Mouse (Mus musculus) thymus, postnatal 36 days (tissue): ENCODE data around the gene Fam214b.
A peak's percentile ranks its signal among the peaks of the same experiment; 100 is the strongest.

Source experiments
- DNase-seq, 2 experiments: peaks; one replicate each; pipeline ENCODE4 v3.0.0; 2022; ENCODE audit warnings: mixed read lengths in 2 of 2

The Fam214b gene

DNA sequence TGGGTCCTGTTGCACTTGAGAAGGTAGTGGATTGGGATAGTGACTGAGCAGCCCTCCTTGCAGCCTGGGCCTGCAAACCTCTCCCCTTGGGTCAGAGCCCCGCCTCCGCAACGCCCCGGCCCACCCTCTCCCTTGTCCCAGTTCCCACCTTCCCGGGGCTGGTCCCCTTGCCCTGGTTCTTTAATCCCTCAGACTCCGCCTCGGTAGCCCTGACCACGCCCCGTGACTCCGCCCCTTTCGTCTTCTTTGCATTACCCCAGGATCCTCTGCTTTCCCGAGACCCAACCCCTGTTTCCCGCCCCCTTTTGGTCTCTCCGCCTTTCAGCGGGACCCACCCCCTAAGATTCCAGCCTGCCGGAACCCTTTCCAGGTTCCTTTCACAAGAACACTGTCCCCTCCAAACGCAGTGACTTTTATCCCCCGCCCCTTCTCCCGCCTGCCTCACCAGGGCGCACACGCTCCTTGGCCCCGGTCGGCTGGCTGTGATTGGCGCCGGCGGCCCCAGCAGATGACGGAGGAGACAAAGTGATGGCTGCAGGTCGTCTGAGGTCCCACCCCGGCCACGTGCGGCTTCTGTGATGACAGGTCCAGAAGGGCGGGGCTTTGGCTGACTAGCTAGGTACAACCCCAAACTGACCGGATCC, at the start of gene Fam214b:
Fam214b (minus strand) TSS at position 562 of the 644 bp plus-strand sequence.
- DNase-seq: peak; percentile 80 to 82

DNA sequence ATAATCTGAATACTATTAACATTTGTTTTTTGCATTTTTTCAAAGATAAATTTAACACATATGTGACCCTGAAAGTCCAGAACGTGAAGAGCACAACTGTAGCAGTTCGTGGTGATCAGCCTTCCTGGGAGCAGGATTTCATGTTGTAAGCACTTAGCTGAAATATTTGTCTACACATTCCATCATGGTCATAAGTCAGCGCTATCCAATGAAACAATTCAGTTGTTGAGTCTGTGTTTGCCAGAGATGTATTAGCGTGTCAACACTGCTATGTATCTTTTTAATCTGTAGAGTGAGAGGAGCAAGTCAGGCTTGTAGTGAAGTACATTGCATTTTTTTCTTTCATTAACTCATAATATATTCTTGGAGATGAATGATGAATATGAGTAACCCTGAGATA, 45.2 kb upstream of the Fam214b start:
- no peak for DNase-seq

DNA sequence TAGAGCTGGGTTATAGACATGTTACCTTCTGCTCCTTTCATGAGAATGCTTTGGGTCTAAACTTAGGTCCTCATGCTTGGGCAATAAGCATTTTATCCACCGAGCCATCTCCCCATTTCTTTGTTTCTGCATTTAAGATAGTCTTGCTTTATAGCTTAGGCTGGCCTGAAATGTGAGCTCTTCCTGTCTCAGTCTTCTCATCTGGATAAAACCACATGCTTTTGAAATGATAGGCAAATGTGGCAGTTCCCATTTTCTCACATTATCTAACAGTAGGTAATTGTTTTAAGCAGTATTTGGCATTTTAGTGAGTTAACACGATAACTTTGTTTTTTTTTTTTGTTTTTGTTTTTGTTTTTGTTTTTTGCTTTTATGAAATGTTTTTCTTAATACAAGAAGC, 43.9 kb upstream of the Fam214b start:
- DNase-seq: no peak

DNA sequence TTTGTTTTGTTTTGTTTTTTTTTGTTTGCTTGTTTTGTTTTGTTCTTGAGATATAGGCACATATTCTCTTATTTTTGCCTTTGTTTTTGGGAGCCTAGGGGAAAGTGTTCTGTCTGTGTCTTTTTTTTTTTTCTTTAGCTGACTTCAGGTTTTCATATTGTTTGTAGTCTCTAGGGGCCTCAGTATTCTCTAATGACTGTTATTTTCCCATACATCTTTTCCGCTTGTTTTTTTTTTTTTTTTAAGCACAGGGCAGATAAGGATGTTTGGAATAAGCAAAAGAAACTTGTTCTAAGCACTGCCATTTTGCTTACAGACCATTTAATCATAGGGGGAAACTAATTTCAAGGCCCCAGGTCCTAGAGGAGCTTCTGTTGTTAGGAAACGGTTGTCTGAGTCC, 36.4 kb upstream of the Fam214b start:
- DNase-seq: no peak

DNA sequence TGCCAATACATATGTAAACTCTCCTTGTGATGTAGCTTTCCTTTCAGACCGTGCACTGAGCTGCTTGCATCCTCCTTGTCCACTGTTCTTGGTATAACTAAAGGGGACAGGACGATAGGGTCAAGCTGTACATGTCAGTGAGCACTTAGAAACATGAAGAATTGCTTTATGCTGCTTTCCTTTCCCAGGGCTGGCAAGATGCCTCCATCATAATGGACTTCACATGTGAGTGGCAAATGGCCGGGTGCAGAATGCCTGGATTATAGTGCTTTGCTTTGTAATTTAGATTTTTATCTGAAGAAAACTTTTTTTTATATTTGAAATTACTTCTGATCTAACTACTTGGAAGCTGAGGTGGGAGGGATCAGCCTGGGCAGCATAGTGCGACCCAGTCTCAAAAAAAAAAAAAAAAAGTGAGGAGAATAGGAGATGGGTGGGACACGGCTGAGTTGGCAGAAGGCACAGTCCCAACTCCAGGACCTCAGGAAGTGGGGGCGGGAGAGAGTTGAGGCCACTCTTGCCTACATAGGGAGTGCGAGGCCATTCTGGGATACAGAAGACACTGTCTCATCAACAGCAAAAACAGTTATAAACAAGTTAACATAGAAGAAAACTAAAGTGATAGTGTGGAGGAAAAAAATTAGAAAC, 32.2 kb upstream of the Fam214b start:
- no peak for DNase-seq

DNA sequence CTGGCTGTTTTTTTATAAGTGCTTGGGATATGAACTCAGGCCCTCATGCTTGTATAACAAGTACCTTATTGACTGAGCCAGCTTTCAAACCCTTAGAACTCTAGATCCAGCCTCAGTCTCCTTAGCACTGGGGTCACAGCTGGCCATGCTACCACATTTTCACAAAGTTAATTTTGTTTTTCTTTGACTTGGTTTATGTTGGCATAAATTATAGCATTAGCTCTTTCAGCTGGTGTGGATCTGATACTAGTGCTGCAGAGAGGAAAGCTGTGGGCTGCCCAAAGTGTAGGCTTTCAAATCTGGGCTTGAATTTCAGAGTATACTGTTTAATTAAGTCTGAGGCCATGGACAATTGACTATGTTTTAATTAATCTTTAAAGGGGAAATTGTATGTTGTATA, 28.9 kb upstream of the Fam214b start:
- no peak for DNase-seq

DNA sequence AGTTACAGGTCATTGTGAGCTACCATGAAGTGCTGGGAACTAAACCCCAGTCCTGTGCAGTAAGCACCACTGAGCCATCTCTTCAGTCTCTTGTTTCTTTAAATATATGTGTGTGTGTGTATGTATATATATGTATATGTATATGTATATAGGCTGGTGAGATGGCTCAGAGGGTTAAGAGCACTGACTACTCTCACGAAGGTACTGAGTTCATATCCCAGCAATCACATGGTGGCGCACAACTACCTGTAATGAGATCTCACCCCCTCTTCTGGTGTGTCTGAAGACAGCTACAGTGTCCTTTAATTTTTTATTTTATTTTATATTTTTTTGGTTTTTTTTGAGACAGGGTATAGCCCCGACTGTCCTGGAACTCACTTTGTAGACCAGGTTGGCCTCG, 19.5 kb upstream of the Fam214b start:
- no peak for DNase-seq

DNA sequence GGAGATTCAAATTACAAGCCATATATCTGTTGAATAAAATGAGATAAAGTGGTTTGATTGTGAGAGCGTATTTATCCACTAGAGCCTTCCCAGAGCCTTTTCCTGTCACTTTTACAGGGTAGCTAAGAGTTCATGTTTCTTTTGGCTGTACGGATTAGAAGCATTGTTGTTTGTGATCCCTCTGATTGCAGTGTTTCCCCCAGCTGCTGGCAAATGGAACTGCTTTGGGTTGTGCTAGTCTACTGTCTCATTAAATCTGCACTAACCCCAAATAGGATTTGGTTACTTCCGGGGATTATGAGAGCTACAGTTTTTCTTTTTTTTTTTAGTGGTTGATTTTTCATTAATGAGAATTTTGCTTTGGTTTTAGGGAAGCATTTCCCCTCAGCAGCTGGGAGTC, 14.3 kb upstream of the Fam214b start:
- DNase-seq: no peak

DNA sequence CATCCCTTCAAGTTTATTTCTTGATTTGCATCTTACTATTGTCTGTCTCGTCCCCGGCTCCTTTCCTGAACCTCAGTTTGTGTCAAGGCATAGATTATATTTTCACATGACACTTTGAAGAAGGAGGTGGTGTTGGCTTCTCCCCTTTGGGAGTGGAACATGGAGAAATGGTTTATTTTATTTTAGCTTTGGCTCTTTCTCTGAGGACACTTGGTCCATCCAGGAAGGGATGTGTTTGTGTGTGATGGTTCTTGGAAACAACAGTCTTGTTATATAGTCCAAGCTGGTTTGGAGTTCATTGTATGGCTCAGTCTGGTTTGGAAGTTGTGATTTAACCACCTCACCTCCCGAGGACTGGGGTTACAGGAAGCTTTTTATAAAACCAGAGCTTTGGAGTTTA, 13.7 kb upstream of the Fam214b start:
- no peak for DNase-seq

DNA sequence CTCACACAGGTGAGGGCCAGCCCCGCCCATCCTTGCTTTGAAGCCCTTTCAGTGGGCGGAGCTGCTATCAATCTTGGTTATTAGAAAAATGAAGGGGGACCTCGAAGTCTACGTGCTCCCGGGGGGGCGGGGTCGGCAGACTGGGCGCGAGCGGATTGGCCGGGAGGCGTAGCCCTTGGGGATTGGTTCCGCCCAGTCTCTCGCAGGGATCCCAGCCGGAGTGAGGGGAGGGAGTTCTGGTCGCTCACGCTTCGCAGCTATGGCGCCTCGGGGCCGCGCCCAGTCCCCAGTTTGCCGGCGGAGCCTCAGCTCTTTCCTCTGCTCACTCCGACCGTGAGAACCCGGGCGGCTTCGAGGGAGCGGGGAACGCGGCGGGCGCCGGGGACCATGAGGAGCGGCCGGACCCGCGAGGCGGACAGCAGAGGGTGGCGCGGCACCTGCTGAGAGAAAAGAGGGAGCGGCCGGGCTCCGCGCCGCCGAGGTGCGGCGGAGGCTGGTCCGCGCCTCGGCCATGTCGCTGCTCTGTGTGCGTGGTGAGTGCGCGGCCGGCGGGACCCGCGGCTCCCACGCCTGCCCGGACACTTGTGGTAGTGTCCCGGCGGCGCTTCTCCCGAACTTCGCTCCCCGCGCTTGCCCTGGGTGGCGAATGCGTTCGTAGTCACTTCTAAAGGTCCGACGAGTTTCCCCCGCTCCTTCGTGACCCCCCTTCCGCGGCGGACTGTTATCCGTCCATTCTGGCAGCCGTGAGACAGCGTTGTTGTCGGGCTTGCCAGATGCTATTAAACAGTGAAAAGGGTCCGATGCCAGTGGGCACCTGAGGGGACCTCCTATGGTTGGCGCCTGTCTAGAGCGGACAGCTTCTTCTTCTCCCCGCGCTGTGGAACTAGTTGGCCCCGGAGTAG, 13.0 kb upstream of the Fam214b start, which contains the start of gene Unc13b:
Unc13b (plus strand) TSS at position 201 of the 902 bp plus-strand sequence.
- peak; percentile 39 to 54 for DNase-seq

DNA sequence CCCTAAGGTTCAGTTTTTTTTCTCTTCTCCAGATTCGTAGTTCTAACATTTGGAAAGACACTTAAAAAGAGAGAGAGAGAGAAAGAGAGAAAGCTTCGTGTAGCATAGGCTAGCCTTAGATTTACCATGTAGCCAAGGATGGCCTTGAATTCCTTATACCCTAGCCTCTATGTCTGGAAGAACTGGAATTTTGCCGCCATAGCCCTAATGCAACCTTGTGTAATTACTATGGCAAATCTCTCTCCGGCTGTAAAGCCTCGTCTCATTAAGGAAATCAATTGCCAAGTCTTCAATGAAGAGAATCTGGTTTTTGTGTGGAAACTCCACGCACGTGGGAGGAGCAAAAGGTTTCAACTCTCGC, 12.4 kb upstream of the Fam214b start:
- no peak for DNase-seq

DNA sequence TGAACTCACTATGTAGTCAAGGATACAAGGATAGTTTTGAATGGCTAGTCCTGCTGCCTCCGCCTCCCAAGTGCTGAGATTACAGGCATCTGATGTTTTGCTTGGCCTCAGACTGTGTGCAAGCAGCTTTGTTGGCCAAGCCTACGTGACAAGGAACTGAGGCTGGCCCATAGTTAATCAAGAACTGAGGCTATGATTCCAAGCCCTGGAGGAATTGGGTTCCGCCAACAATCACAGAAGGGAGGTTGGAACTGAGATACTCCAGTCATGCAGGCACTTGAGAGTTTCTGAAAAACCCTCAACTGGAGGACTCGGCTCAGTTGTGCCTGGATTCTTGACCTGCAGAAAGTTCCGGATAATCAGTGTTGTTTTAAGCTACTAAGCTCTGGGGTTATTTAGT, 11.6 kb upstream of the Fam214b start:
- DNase-seq: no peak

DNA sequence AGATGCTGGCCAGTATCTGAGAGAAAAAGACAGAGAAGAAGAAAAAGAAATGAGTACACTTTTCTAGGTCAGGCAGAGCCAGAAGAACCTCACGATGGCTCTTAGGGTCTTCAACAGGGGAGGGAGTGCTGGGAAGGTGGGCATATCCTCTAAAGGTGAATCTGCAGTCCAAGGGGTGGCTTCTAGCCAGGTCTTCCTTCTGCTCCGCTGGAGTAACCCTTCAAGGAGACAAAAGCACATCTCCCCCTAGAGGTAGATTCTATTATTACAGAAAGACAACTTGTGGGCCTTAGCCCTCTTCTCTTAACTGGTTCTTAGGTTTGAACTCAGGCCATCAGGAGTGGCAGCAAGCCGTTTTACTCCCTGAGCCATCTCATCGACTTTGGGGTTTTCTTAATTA, 6.6 kb upstream of the Fam214b start:
- no peak for DNase-seq

DNA sequence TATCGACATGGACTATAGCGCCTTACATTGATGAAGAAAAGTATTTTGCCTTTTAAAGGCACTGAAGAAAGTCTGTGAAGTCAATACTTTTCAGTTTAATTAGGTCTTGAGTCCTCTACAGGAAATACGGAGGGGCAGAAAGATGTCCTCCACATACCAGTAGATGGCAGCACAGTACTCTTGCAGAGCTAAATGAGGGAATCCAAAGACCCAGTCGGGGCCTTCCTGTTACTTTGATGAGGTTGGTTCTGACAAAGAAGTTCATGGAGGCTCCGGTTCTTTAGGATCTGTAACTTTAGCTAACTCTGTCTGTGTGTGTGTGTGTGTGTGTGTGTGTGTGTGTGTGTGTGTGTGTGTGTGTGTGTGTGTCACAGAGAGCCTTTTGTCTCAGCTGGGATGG, 1.2 kb upstream of the Fam214b start:
- peak; percentile 47 to 50 for DNase-seq

DNA sequence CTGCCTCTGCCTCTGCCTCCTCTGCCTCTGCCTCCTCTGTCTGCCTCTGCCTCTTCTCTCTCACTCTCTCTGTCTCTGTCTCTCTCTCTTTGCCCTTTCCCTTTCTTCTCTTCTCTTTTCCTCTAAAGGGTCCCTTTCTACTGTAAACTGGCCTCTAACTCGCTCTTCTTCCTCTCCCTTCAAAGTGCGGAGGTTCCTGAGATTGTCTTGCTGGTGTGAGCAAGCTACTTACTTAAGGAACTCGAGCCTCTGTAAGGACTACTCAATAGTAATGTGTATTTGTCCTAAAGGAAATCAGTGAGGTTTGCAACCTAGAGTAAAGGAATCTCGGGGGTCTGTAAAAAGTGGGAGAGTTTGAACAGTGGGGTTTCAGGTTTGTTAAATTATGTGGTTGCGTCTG, 587 bp upstream of the Fam214b start:
- DNase-seq: no peak

DNA sequence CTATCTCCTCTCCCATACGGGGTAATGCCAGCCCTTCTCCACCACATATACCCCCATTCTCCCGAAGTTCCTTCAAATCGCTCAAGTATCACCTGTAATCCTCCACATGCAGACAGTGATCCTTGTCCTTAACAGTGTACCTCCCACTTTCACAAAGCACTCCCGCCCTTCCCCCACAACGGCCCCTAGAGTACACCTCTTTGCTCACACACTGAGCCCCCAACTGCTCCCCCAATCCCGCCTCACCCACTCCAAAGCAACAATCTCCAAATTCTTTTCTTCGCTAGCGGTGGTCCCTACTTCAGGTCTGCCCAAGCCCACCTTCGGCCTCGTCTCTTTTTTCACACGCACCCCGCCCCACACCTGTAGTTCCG, 748 bp downstream of the Fam214b start:
- DNase-seq: peak in 1 of 2 experiments; percentile 19

DNA sequence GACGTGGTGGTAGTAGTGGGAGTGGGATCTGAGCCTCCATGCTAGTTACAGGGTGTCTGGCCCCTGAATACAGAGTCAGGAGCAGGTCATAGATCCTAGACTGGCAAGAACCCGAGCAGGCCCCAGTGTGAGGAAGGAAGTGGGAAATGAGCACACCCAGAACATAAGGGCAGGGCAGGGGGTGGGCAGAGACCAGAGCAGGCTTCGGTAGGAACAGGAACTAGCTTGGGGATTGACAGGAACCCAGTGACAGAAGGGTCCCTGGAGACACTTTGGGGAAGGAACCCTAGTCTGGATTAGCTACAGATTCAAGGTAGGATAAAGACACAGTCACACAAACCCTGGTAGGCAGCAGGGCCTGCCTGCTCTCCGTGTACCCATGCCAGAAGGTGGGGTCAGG, 1.3 kb downstream of the Fam214b start:
- DNase-seq: no peak

DNA sequence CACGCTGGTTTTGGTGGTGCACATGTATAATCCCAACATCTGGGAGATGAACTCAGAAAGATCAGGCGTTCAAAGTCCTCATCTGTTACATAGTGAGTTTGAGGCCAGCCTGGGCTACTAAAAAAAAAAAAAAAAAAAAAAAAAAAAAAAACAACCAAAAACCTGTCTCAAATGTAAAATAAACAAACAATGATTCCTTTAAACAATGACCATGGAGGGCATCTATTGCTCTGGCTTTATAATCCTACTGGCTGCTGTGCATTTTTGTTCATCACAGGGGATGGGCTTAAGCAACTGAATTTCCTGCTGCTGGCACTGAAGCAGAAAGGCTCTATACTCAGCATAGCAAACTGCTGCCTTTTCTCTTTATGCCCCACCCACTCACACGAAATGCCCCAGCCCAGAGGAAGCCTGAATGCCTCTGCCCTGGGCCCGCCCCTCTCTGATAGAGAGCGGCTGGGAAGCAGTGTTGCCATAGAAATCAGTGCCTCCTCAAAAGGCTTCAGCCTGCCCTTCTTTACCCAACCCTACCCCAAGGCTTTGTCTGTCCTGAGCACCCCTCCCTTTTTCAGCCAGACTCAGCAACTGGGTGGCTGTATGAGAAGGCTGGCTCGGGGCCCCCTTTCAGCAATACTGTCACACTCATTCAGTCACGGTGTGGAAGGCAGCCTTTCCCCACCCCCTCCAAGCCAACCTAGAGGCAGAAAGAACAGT, 2.2 kb downstream of the Fam214b start:
- DNase-seq: peak; percentile 52 to 69

DNA sequence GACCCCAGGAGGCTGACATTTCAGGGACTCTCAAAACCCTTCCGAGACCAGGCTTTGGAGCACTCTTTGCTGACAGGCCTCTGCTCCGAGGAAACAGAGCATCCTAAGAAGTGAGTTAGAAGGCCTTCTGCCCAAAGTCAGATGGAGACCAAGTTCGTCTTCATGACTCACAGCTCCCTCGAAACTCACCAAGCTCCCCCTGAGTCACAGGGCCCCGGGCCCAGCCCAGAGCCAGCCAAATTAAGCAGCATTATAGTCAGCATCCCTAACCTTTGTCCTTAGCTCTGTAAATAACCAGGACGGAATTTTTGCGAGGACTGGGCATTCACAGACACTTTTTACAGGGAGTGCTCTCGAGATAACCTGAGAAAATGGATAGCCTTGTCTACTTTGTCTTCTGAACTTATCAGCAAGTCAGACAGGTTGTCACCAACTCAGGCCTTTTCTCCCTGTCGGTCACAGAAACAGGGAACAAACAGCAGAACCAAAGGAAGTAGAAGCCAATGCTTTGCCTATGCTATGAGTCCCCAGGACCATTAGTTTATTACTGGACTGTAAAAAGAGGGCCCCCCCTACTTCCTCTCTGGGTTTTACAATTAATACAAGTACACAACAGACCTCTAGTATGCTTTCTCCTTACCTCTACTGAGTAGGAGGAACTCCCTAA, 5.0 kb downstream of the Fam214b start:
- no peak for DNase-seq

DNA sequence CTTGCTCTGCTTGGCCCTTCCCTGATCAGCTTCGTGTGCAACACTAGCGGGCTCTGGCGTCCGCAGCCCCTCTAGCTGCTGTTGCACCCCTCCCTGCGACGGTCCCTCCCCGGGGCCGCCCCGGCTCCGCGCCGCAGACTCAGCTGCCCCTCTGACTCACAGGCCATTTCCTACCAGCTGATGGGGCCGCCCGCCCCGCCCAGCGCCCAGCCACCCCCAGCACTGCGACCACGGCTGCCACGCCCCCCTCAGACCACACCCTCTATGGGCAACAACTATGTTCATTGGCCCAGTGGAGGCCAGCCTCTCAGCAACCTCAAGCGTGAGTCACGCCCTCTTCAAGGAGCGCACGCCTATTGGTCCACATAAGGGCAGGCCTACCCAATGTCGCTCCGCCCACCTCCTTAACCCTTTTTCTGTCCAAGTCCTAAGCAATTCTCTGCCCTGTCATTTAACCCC, 5.9 kb downstream of the Fam214b start:
- DNase-seq: peak; percentile 86 to 92

DNA sequence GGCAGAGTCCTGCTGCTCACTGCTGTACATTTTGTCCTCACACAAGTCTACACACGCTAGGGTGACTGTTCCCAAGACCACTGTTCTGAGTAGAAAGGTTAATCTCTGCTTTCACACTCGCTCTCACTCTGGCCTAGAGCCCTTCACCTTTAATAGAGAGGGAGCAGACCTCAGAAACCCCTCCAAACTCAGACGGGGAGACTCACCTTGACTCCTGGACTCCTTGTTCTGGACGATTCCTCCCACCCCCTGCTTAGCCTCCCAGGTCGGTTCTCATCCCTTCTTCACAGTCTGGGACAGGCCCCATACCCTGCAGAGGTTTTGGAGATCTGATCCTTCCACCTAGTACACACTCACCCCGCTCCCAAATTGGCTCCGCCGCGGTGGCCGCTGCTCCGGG, 6.4 kb downstream of the Fam214b start:
- DNase-seq: no peak
